Mouse (Mus musculus) hindbrain, embryonic 15.5 days (tissue): ENCODE measurements around the gene Myl4. TPM values are rescaled to one million over a fixed set of nuclear protein-coding genes. Genes with fewer than 3 reads are reported as not detected.
A peak's percentile ranks its signal among the peaks of the same experiment; 100 is the strongest.

ENCODE experiments used
- ATAC-seq: fragments of 200-750 bp; cut with Nextera tagmentation; 2 replicates; pipeline ENCODE4 v1.8.0; 2017; ENCODE audit warnings: low read depth, moderate number of reproducible peaks, moderate TSS enrichment; ENCODE audit not compliant: low FRiP score
- H3K27ac ChIP-seq: fragments of 300-500 bp; sonication (generic); replicated peaks from 2 replicates; pipeline ENCODE4 v1.5.1; 2015; ENCODE audit warnings: mild to moderate bottlenecking, inconsistent platforms
- H3K27me3 ChIP-seq: fragments of 300-500 bp; sonication (generic); 2 replicates; pipeline ENCODE4 v1.6.1; 2015; ENCODE audit warnings: control low read depth, inconsistent platforms
- H3K36me3 ChIP-seq: fragments of 300-500 bp; sonication (generic); 2 replicates; pipeline ENCODE4 v1.6.1; 2015; ENCODE audit warnings: control low read depth, inconsistent platforms
- H3K4me1 ChIP-seq: fragments of 300-500 bp; sonication (generic); replicated peaks from 2 replicates; pipeline ENCODE4 v1.6.1; 2015; ENCODE audit warnings: control low read depth, inconsistent platforms
- H3K4me2 ChIP-seq: fragments of 300-500 bp; sonication (generic); 2 replicates; pipeline ENCODE4 v1.6.1; 2015; ENCODE audit warnings: moderate library complexity, mild to moderate bottlenecking, inconsistent platforms
- H3K4me3 ChIP-seq: fragments of 300-500 bp; sonication (generic); 2 replicates; pipeline ENCODE4 v1.5.1; 2015; ENCODE audit warnings: mild to moderate bottlenecking, inconsistent platforms
- H3K9ac ChIP-seq: fragments of 300-500 bp; sonication (generic); 2 replicates; pipeline ENCODE4 v1.6.1; 2015; ENCODE audit warnings: inconsistent platforms
- H3K9me3 ChIP-seq: fragments of 300-500 bp; sonication (generic); 2 replicates; pipeline ENCODE4 v1.6.1; 2016; ENCODE audit warnings: control low read depth, inconsistent platforms
- WGBS: fragments of 180-500 bp; shearing (Covaris S2); methylation state at CpG from one replicate; pipeline ENCODE4 v1.1.7; 2015; 5-methylcytosine and 5-hydroxymethylcytosine counted together
- polyA plus RNA-seq: library from polyadenylated mRNA; unstranded; fragments of >200 nt; fragmentation: Nextera tagmentation; extraction: Ambion mirVana; gene quantifications from 2 replicates; pipeline ENCODE4 v1.2.1, GENCODE M21; 2015

The Myl4 gene
- polyA plus RNA-seq, 1 experiment from 2014 or later: 2.8 TPM

- Histone ChIP-seq H3K4me1 (0 out of 2 replicates have a peak, but pooled peaks cover 2% of the 10 kb centered on the region), H3K9ac (no peak overlapping the region), H3K4me2 (no peak overlapping the region), H3K27me3 (peaks cover 5% of the 10 kb centered on the region; the same call in 1 of the 2 replicates), H3K4me3 (no peak overlapping the region), H3K27ac (no peak overlapping the region), H3K36me3 (no peaks in the 10 kb centered on the region), H3K9me3 (no peaks in the 10 kb centered on the region)
- WGBS: 55% methylated on average over 10 of the region's 10 CpGs
- ATAC-seq: no peak
Measured at GRCm38 (mm10) chr11:104576772-104577612, 26.5 kb downstream of the Myl4 start.

GRCm38 (mm10) chr11:104578074-104578473, 27.6 kb downstream of the Myl4 start:
- H3K36me3 ChIP-seq: no peaks in the 10 kb centered on the region
- H3K27ac ChIP-seq: no peak overlapping the region
- 65% methylated on average over 5 of the region's 5 CpGs for WGBS
- no peak overlapping the region for H3K4me2 ChIP-seq
- H3K4me1 ChIP-seq: 0 out of 2 replicates have a peak, but pooled peaks cover 2% of the 10 kb centered on the region
- no peaks in the 10 kb centered on the region for H3K9me3 ChIP-seq
- no peak overlapping the region for H3K9ac ChIP-seq
- no peaks in the 10 kb centered on the region for H3K27me3 ChIP-seq
- H3K4me3 ChIP-seq: no peak overlapping the region
- ATAC-seq: no peak

GRCm38 (mm10) chr11:104579084-104579483, 28.6 kb downstream of the Myl4 start:
- H3K36me3 ChIP-seq: no peaks in the 10 kb centered on the region
- no peak overlapping the region for H3K9ac ChIP-seq
- no peaks in the 10 kb centered on the region for H3K27me3 ChIP-seq
- no peak for ATAC-seq
- WGBS: 96% methylated on average over 9 of the region's 9 CpGs
- no peak overlapping the region for H3K4me3 ChIP-seq
- 0 out of 2 replicates have a peak, but pooled peaks cover 2% of the 10 kb centered on the region for H3K4me1 ChIP-seq
- no peak overlapping the region for H3K27ac ChIP-seq
- H3K9me3 ChIP-seq: no peaks in the 10 kb centered on the region
- no peak overlapping the region for H3K4me2 ChIP-seq

- no peaks in the 10 kb centered on the region for H3K36me3 ChIP-seq
- no peak overlapping the region for H3K4me3 ChIP-seq
- H3K27me3 ChIP-seq: no peaks in the 10 kb centered on the region
- 95% methylated on average over 8 of the region's 8 CpGs for WGBS
- no peak overlapping the region for H3K4me2 ChIP-seq
- no peak overlapping the region for H3K27ac ChIP-seq
- no peak for ATAC-seq
- no peak overlapping the region for H3K9ac ChIP-seq
- H3K9me3 ChIP-seq: no peaks in the 10 kb centered on the region
- 0 out of 2 replicates have a peak, but pooled peaks cover 2% of the 10 kb centered on the region for H3K4me1 ChIP-seq
Measured at GRCm38 (mm10) chr11:104579575-104579974, 29.1 kb downstream of the Myl4 start.

GRCm38 (mm10) chr11:104580091-104580490, 29.6 kb downstream of the Myl4 start:
- no peak overlapping the region for H3K4me3 ChIP-seq
- H3K27me3 ChIP-seq: no peaks in the 10 kb centered on the region
- no peaks in the 10 kb centered on the region for H3K36me3 ChIP-seq
- H3K9me3 ChIP-seq: no peaks in the 10 kb centered on the region
- no peak overlapping the region for H3K27ac ChIP-seq
- H3K9ac ChIP-seq: no peak overlapping the region
- no peak for ATAC-seq
- WGBS: 64% methylated on average over 6 of the region's 6 CpGs
- 0 out of 2 replicates have a peak, but pooled peaks cover 2% of the 10 kb centered on the region for H3K4me1 ChIP-seq
- no peak overlapping the region for H3K4me2 ChIP-seq

- H3K27me3 ChIP-seq: no peaks in the 10 kb centered on the region
- no peak overlapping the region for H3K27ac ChIP-seq
- no peak overlapping the region for H3K4me3 ChIP-seq
- no peaks in the 10 kb centered on the region for H3K9me3 ChIP-seq
- no peak overlapping the region for H3K4me2 ChIP-seq
- H3K9ac ChIP-seq: no peak overlapping the region
- 90% methylated on average over 5 of the region's 5 CpGs for WGBS
- H3K4me1 ChIP-seq: 0 out of 2 replicates have a peak, but pooled peaks cover 2% of the 10 kb centered on the region
- no peak for ATAC-seq
- H3K36me3 ChIP-seq: no peaks in the 10 kb centered on the region
Measured at GRCm38 (mm10) chr11:104580606-104581005, 30.1 kb downstream of the Myl4 start.

GRCm38 (mm10) chr11:104581446-104582307, 31.2 kb downstream of the Myl4 start:
- H3K9ac ChIP-seq: 0 out of 2 replicates have a peak overlapping the region, but pooled peaks have one; percentile 11
- 61% methylated on average over 18 of the region's 18 CpGs for WGBS
- no peaks in the 10 kb centered on the region for H3K36me3 ChIP-seq
- no peak overlapping the region for H3K4me3 ChIP-seq
- H3K9me3 ChIP-seq: no peaks in the 10 kb centered on the region
- no peak for ATAC-seq
- H3K27me3 ChIP-seq: no peaks in the 10 kb centered on the region
- H3K27ac ChIP-seq: 0 out of 2 replicates have a peak overlapping the region, but pooled peaks have one; percentile 1
- 0 out of 2 replicates have a peak overlapping the region, but pooled peaks have one; percentile 11 for H3K4me2 ChIP-seq
- H3K4me1 ChIP-seq: 0 out of 2 replicates have a peak, but pooled peaks cover 2% of the 10 kb centered on the region

GRCm38 (mm10) chr11:104582308-104582606, 31.8 kb downstream of the Myl4 start:
- H3K4me3 ChIP-seq: no peak overlapping the region
- no peaks in the 10 kb centered on the region for H3K27me3 ChIP-seq
- no peak overlapping the region for H3K9ac ChIP-seq
- ATAC-seq: no peak
- WGBS: 92% methylated on average over 2 of the region's 2 CpGs
- no peaks in the 10 kb centered on the region for H3K9me3 ChIP-seq
- 0 out of 2 replicates have a peak, but pooled peaks cover 2% of the 10 kb centered on the region for H3K4me1 ChIP-seq
- H3K4me2 ChIP-seq: no peak overlapping the region
- no peak overlapping the region for H3K27ac ChIP-seq
- H3K36me3 ChIP-seq: no peaks in the 10 kb centered on the region

- WGBS: 64% methylated on average over 13 of the region's 13 CpGs
- ATAC-seq: no peak
Measured at GRCm38 (mm10) chr11:104582630-104583364, 32.3 kb downstream of the Myl4 start.

GRCm38 (mm10) chr11:104585495-104585894, 35.0 kb downstream of the Myl4 start:
- no peak overlapping the region for H3K9ac ChIP-seq
- 68% methylated on average over 5 of the region's 5 CpGs for WGBS
- H3K4me2 ChIP-seq: no peak overlapping the region
- 0 out of 2 replicates have a peak, but pooled peaks cover 1% of the 10 kb centered on the region for H3K4me1 ChIP-seq
- no peaks in the 10 kb centered on the region for H3K36me3 ChIP-seq
- no peak for ATAC-seq
- H3K27me3 ChIP-seq: no peaks in the 10 kb centered on the region
- no peak overlapping the region for H3K27ac ChIP-seq
- no peak overlapping the region for H3K4me3 ChIP-seq
- H3K9me3 ChIP-seq: 0 out of 2 replicates have a peak, but pooled peaks cover 10% of the 10 kb centered on the region

More at GRCm38 (mm10) chr11:104582630-104583364, 32.3 kb downstream of the Myl4 start:
- Histone ChIP-seq H3K4me2 (no peak overlapping the region), H3K9me3 (no peaks in the 10 kb centered on the region), H3K9ac (no peak overlapping the region), H3K27ac (no peak overlapping the region), H3K4me1 (0 out of 2 replicates have a peak, but pooled peaks cover 2% of the 10 kb centered on the region), H3K27me3 (no peaks in the 10 kb centered on the region), H3K4me3 (no peak overlapping the region), H3K36me3 (no peaks in the 10 kb centered on the region)

GRCm38 (mm10) chr11:104587904-104588303, 37.4 kb downstream of the Myl4 start:
- H3K9ac ChIP-seq: no peak overlapping the region
- H3K36me3 ChIP-seq: no peaks in the 10 kb centered on the region
- no peaks in the 10 kb centered on the region for H3K4me1 ChIP-seq
- H3K4me3 ChIP-seq: no peak overlapping the region
- H3K27ac ChIP-seq: no peak overlapping the region
- no peak overlapping the region for H3K4me2 ChIP-seq
- 97% methylated on average over 9 of the region's 9 CpGs for WGBS
- H3K9me3 ChIP-seq: 0 out of 2 replicates have a peak, but pooled peaks cover 10% of the 10 kb centered on the region
- no peak for ATAC-seq
- no peaks in the 10 kb centered on the region for H3K27me3 ChIP-seq
